Mouse (Mus musculus): Measurements from ENCODE around the gene Vmn2r21. TPM values are rescaled to one million over a fixed set of nuclear protein-coding genes. Genes with fewer than 3 reads are reported as not detected.
"Not testable (repeated sequence)": the region's sequence is repeated elsewhere in the genome, so short reads cannot be mapped to it uniquely, and the experiment has no call there.

The Vmn2r21 gene
- not detected for total RNA-seq (2021)
- long read RNA-seq, experiment 1, result 0 reads
- long read RNA-seq, experiment 2, result 0 reads

GRCm38 (mm10) chr6:123533306-123533705 is at the start of gene Vmn2r21:
TSS of gene Vmn2r21 (minus strand) at chr6:123533406.
- intact Hi-C loops (cut with DNase I); H3K27ac ChIP-seq; H3K4me3 ChIP-seq; DNase-seq (ENCODE audit: extremely low spot score in 1 of 2, low spot score in 2 of 2): not testable (repeated sequence)

GRCm38 (mm10) chr6:123574698-123575097 is 41.5 kb upstream of the Vmn2r21 start:
- intact Hi-C loops (cut with DNase I); H3K4me3 ChIP-seq; H3K27ac ChIP-seq; DNase-seq (ENCODE audit: extremely low spot score in 1 of 2, low spot score in 2 of 2): not testable (repeated sequence)

- H3K4me3 ChIP-seq; DNase-seq (ENCODE audit: extremely low spot score in 1 of 2, low spot score in 2 of 2); intact Hi-C loops (cut with DNase I); H3K27ac ChIP-seq: not testable (repeated sequence)
Observed at GRCm38 (mm10) chr6:123539755-123540154, 6.5 kb upstream of the Vmn2r21 start.

- DNase-seq (ENCODE audit: extremely low spot score in 1 of 2, low spot score in 2 of 2); H3K4me3 ChIP-seq; H3K27ac ChIP-seq; intact Hi-C loops (cut with DNase I): not testable (repeated sequence)
Observed at GRCm38 (mm10) chr6:123522263-123523011, 10.8 kb downstream of the Vmn2r21 start.

GRCm38 (mm10) chr6:123473045-123473444 is 60.2 kb downstream of the Vmn2r21 start:
- intact Hi-C loops (cut with DNase I); DNase-seq (ENCODE audit: extremely low spot score in 1 of 2, low spot score in 2 of 2): not testable (repeated sequence)

GRCm38 (mm10) chr6:123472458-123472987 is 60.7 kb downstream of the Vmn2r21 start:
- H3K4me3 ChIP-seq; DNase-seq (ENCODE audit: extremely low spot score in 1 of 2, low spot score in 2 of 2); intact Hi-C loops (cut with DNase I): not testable (repeated sequence)

More at GRCm38 (mm10) chr6:123473045-123473444, 60.2 kb downstream of the Vmn2r21 start:
- not testable (repeated sequence) for H3K27ac ChIP-seq, H3K4me3 ChIP-seq

GRCm38 (mm10) chr6:123468651-123469050 is 64.6 kb downstream of the Vmn2r21 start:
- DNase-seq (ENCODE audit: extremely low spot score in 1 of 2, low spot score in 2 of 2); H3K27ac ChIP-seq; intact Hi-C loops (cut with DNase I); H3K4me3 ChIP-seq: not testable (repeated sequence)

More at GRCm38 (mm10) chr6:123472458-123472987, 60.7 kb downstream of the Vmn2r21 start:
- not testable (repeated sequence) for H3K27ac ChIP-seq

Other genes starting within 250 kb of the Vmn2r21 start
- not detected for gene Clec4e, start 243.5 kb downstream of the Vmn2r21 start, total RNA-seq (2021)
- gene Vmn2r19, start 225.1 kb downstream of the Vmn2r21 start, total RNA-seq (2021), result not detected
- gene Vmn2r20, start 115.3 kb downstream of the Vmn2r21 start, total RNA-seq (2021), result not detected
- not detected for gene Vmn2r22, start 117.3 kb upstream of the Vmn2r21 start, total RNA-seq (2021)
- not detected for gene Vmn2r23, start 169.3 kb upstream of the Vmn2r21 start, total RNA-seq (2021)
- gene Vmn2r24, start 245.5 kb upstream of the Vmn2r21 start, total RNA-seq (2021), result under 1 TPM in 1 of 2 experiments, not detected in 1; 0.05 TPM

Data from left cerebral cortex, adult 2 months (tissue).